Mouse (Mus musculus): ENCODE data around the gene Ranbp3.

Gene Ranbp3

DNA sequence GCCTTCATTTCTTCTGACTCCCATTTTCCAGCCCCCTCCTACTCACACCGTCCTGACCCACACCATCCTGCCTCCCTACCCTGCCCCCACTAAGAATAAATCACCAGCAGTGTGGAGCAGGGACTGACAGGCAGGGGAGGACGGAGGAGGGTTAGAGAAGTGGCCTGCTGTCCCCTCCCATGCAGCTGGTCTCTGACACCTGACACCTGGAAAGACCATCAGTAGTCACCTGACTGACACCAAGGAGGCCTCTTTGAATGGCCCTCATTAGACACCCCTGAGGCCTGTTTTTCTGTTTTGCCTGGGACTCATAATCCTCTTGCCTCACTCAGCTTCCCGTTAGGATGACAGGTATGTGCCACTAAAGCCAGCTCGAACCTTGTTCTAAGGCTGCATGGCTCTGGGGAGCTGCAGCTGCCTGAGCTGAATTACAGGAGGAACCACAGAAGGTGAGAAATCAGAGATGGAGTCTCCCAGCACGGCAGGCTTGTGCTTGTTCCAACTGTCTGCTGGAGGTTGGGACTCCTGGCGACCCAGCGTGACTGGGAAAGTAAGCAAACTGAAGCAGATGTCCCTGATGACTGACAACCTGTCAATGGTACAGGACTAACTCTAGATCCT is 54.0 kb downstream of the Ranbp3 start:
- no peak for DNase-seq (ENCODE audit: low read depth, low spot score)

DNA sequence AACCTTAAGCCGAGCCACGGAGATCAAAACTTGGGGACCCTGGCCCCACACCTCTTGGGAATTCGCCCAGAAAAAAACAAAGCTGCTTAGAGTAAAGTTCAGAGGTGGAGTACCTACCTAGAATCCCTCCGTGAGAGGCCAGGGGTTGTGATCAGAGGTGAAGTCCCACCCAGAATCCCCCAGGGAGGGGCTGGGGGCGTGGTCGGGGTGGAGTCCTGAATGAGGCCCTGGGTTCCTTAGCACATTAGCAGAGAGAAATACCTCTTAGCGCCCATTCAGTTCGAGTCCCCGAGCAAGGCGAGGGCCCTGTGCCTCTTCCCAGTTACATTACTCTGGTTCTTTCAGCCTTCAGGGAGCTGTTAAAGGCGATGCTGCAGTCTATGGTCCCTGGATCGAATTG is 54.6 kb downstream of the Ranbp3 start:
- DNase-seq (ENCODE audit: low read depth, low spot score) = no peak

DNA sequence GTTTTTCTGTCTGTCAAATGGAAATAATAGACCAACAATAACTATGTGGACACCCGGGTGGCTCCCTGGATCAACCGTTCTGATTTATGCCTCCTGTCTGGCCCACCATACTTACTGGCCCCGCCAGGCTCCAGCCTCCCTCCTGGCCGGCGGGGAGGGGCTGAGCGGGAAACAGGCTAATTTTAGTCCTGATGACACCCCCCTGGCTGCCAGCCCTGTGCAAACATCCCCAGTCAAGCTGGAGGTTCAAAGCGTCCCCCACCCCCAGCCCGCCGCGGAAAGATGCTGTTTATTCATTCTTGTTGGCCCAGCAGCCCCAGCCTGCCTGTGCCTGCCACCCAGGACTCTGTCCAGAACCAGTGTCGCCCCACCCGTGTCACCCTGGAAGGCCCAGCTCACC is 55.0 kb downstream of the Ranbp3 start:
- DNase-seq (ENCODE audit: low read depth, low spot score) = no peak

DNA sequence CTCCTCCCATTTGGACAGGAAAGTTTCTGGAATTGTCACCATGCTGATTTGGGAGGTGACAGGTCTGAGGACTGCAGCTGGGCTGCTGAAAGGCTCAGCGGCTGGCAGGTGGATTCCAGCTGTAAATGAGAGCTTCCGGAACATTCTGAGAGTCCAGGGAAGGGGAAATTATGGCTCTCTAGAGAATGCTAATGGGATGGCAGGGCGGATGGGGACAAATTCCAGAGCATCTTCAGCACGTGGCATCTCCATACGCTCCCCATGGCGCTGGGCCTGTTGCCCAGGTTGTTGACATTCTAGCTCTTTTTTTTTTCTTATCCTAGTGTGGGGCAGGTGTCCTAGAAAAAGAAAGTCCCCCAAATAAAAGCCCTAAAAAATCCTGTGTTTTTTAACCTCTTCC is 56.1 kb downstream of the Ranbp3 start:
- no peak for DNase-seq (ENCODE audit: low read depth, low spot score)

DNA sequence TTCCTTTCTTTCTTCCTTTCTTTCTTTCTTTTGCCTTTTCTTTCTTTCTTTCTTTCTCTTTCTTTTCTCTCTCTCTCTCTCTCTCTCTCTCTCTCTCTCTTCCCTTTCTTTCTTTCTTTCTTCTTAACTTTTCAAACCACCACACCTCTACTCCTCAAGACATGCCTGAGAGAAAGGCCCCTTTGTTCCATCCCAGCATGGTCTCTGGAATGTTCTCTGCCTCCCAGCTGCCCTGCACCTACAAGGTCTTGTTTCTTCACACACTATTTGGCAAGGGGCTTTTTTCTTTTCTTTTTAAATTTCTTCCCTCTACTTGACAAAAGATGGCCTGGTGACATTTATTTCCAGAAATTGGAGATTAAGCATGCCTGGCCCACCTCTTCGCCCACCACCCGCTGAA is 56.6 kb downstream of the Ranbp3 start:
- no peak for DNase-seq (ENCODE audit: low read depth, low spot score)

DNA sequence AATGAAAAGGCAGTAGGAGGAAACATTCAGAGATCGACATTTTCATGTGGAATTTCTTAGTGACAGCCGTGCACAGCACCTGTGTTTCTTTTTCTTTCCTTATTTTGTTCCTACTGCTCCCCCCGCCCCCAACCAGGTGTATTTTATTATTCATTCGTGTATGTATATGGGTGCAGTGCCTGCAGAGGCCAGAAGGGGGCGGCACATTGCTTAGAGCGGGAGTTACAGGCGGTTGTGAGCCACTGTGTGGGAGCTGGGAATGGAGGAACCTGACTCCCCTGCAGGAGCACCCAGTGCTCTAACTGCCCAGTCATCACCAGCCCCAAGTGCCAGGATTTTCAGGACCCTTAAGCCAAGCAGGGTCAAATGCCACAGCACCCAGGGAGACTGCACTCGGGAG is 63.4 kb downstream of the Ranbp3 start:
- DNase-seq (ENCODE audit: low read depth, low spot score) = no peak

DNA sequence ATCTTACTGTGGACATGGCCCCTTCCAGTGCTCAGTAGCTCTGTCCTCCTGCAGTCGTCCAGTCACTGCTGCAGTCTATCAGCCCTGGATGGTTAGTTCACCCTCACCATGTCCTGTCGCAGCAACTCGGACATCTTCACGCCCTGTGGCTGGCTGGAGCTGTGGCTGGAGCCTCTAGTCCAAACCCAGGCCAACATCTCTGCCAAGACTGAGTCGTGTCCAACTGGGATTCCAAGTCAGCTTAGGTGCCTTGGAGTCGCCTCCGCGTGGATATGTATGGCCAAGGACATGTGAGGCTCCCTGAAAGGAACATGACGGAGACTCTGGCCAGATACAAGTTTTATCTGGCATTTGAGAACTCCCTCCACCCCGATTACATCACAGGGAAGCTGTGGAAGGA is 65.1 kb downstream of the Ranbp3 start:
- DNase-seq (ENCODE audit: low read depth, low spot score) = no peak

DNA sequence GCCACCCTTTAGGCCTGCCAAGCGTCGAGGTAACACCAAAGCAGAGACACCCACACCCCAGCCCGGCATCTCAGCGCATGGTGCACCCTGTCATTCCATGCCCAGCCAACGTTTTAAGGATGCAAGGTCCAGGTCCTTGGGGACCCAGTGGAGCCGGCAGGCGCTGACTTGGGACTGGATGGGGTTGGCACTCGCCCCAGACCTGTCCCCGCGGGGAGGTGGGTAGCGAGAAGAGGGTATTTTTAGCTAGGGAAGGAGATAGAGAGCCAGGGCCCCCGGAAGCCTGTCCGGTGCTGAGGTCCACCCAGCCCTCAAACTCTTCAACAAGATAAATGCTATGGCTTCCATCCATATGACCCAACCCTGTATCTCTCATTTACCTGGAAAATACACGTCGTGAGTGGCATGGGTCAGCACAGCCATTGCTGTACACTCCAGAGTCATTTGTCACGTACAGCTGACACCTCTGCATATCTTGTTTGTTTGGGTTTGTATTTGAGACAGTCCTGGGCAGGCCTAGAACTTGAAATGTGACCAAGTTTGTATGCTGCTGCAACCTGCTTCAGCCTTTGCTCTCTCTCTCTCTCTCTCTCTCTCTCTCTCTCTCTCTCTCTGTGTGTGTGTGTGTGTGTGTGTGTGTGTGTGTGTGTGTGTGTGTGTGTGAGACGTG is 67.2 kb downstream of the Ranbp3 start:
- DNase-seq (ENCODE audit: low read depth, low spot score) = no peak

DNA sequence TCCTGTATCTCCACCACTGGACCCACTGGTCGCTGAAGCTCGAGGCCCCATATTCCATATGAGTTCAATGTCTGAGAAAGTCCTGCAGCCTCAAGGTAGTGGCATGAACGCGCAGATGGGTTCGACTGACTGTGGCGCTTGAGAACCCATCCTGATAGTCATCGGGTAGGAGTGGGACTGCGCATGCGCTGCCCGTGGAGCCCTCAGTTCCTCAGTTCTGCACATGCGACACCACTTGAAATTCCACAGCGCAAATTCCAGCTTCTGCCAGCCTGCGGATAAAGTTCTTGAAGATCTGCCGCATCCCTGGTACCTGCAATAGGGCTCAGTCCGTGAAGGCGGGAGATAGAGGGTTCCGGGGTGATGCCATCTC is 67.7 kb downstream of the Ranbp3 start:
- no peak for DNase-seq (ENCODE audit: low read depth, low spot score)

DNA sequence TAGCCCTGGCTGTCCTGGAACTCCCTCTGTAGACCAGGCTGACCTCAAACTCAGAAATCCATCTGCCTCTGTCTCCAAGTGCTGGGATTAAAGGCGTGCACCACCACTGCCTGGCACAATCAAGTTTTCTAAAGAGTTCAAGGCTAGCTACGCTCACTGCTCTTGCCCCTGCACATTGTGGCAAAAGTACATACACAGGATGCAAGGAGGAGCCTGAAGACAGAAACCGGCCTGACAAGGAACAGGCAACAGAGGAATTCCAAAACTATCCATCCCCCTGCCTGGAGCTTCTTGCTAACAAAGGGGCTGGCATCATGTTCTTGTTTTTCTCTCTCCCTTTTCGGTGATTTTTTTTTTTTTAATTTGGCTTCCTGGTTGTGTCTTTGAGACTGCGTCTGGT is 71.1 kb downstream of the Ranbp3 start:
- DNase-seq (ENCODE audit: low read depth, low spot score) = no peak

DNA sequence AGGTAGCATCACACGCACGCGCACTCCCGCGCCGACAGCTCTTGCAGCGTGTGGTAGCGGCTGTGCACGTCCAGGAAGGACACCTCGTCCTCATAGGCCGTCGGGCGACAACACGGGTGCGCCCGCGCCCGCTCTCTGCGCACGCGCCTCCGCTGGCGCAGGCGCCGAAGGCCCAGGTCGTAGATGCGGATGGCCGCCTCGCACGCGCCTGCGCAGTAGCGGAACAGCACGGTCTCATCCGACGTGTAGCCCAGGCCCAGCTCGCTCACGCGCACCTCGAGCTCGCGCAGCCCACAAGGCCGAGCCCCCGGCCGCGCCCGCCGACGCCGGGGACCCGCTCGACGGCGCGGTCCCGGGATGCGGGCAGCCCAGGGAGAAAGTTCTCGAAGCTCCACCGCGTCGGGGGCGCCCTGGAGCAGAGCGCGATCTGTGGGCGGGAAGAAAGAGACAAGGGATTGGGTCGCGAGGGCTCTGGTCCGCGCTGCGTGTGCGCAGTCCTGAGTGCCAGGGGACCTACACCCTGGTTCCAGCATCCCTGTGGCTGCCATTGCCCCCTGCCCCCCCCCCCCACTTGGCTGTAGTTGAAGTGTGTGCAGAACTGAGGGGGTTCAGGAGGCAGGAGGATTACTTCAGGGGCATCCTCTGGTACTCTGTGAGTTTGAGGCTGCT is 78.4 kb downstream of the Ranbp3 start:
- no peak for DNase-seq (ENCODE audit: low read depth, low spot score)

DNA sequence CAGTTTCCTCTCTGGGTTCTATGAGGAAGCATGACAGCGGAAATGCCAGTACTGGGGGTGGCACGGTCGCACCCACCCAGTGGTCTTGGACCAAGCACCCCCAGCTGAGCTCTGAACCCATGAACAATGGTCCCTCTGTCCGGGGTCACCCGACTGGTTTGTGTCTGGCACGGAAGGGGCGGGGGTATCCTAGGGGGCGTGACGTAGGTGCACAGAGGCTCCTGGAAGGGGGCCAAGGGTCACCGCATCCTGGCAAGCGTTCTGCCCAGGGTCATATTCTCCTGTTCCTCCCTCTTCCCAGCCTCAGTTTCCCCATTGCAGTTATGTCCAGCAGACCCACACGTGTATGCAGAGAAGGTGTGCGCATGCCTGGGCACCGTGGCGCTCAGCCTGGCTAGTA is 80.4 kb downstream of the Ranbp3 start:
- no peak for DNase-seq (ENCODE audit: low read depth, low spot score)

DNA sequence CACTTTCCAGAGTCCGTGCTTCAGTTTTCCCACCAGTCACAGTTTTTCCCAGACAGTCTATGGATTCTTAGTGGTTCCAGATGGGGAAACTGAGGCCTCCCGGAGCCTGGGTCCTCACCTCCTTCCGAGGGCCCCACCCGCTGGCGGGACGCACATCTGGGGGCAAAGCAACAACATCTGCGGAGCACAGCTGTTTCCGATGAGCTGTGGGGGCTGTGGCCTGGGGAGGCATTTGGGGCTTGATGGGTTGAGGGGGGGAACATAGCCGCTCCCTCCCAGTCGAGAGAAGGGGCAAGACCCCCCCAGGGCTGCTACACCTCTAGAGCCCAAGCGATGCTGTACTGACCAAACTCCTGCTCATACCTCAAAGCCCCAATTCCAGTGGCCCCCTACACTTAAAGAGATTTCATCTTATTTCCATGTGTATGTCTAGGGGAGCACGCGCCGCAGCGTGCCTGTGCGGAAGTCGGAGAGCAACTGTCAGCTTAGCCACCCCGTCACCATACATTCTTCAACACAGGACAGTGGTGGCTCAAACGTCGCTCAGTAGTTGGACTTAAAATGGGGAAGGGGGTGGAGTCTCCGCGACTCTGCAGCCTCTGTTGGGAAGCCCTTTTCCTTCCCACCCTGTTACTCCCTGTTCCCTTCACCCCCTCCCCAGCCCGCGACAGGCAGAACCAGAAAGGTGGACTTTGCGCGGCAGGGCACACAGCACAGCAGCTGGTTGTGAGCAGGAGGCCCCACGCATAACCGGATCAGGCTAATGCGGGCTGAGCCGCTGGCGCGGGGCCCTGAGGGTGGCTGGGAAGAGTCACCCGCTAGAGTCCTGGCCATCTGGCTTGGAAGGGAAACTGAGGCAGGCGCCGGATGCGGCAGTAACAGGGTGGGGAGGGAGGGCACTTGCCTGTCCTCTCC is 81.4 kb downstream of the Ranbp3 start:
- no peak for DNase-seq (ENCODE audit: low read depth, low spot score)

DNA sequence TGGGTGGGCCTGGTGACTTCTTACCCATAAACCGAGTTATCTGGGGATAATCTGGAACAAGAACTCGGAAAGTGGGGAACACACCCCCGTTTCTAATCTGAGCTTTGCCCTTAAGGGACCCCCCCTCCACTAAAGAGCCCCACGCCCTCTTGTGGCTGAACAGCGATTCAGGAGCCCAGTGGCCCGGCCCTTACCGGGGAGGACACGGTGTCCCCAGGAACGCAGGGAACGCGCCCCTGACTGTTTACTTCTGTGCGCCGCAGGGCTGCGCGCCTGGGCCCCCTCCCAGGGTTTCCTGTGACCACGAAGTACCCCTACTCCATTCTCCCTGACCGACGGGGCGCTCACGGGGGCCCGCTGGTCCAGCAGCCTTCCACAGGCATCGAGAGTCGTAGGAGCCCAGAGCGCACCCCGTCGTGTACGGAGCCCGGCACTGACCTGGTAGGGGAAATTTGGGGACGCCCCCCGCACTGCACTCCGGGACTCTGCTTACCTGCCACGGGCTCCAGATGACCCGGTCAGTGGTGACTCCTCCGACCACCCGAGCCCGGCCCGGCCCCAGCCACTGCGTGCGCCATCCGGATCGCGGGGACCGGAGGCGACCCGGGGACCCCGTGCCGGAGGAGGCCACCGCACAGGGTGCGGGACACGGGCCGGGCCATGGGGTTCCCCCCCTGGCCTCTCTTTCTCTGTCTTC is 83.8 kb downstream of the Ranbp3 start:
- DNase-seq (ENCODE audit: low read depth, low spot score) = no peak

DNA sequence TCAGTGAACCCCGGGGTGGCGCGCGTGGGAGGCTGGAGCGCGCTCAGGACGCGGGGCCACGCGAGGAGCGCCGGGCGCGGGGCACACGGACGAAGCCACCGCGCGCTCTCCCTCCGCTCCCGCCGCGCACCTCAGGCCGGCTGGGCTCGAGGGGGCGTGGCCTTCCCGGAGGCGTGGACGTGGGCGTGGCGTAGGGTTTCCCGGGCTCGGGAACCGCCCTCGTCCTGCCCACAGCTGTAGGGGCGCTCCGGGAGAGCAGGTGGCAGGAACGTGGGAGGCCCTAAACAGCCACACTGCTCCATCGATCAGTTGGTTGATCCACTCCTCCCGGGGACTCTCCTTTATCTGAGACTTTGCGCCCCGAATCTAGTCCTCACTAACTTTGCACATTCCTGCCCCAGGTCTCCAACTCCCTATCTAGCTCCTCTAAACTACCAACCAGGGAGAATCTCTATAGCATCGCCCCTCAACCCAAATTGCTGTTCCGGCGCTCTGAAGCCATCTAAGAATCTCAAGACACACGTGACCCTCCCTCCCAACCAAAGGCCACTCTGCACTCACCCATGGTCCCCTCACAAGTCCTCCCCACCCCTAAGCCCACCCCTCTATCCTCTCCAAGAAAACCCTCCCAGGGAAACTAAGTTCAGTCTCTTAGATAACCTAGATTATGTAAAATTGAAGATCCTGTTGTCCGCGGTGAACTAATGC is 84.5 kb downstream of the Ranbp3 start, which contains the start of gene Nrtn:
Nrtn (minus strand) TSS at position 115 of the 708 bp plus-strand sequence.
- peak; percentile 68 for DNase-seq (ENCODE audit: low read depth, low spot score)

DNA sequence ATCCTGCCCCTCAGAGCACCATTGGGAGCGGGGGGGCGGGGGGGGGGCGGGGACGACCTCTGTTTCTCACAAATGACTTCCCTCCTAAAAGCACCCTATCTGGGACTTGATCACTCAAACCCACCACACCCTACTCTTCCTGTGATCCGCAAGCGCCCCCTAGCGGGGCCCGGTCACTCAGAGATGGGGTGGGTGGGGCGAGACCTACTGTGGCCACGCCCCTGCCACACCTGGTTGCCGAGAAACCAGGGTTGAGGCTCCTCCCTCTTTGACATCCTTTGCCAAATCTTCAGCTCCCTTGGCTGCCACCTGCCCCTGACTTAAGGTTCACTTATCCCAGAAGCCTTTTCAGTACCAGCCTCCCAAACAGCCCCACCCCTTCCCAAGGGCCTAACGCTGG is 85.0 kb downstream of the Ranbp3 start:
- DNase-seq (ENCODE audit: low read depth, low spot score) = no peak

DNA sequence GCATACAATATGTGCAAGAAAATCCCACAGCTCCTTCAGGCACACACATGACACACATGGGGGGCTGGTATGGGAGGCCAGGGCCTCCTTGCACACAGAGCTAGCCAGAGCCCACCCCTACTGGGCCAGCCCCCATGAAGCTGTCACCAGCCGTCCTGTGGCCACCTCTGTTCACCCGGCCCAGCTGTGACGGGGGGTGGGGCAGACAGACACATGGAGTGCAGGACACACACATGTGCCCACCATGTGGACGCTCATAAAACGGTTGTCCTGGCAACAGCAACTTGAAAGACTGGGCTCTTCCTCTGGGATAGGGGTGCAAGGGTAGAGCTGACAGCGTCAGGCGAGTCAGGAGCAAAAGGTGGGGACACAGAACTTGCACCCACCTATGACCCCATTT is 86.2 kb downstream of the Ranbp3 start:
- DNase-seq (ENCODE audit: low read depth, low spot score) = no peak

DNA sequence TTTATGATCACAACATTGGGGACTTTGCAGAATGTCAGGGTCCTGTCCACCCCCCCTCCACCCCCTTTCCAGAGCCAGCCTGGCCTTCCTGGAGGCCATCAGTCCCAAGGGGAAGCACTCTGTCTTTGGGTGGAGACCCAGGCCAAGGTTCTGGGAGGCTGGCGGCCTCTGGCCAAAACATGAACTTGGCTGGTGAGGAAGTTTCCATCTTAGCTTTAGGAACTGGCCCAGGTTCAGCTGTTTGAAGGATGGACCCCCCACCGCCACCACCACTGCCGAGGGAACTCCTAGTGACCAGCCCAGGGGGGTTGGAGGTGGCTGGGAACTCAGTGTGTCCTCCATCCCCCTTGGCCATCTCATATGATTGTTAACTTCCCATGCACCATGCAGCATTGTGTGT is 88.0 kb downstream of the Ranbp3 start:
- no peak for DNase-seq (ENCODE audit: low read depth, low spot score)
